Mouse (Mus musculus): ENCODE data around the gene Col6a6.

DNA sequence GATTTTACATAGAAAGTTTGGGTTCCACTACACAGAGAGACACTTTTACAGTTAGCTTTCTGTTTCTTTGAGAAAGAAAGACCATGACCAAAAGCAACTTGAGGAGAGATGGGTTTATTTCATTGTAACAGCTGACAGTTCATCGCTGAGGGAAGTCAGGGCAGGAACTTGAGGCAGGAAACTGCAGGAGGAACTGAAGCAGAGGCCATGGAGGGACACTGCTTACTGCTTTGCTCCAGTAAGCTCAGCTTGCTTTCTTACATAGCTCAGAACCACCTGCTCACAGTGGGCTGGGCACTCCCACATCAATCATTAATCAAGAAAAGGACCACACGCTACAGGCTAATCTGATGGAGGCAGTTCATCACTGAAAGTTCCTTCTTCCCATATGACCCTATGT, 171.8 kb downstream of the Col6a6 start:
- no peak for TF ChIP-seq CTCF (IDR thresholded peaks at IDR 0.05; ENCODE audit: extremely low read depth, insufficient read depth, low read length)
- no peak for TF ChIP-seq POLR2A (IDR thresholded peaks at IDR 0.05; ENCODE audit: extremely low read depth, insufficient read depth, low read length)

Data from cortical plate, adult 2 months (tissue).